Comparison of ENCODE assay signal across 7 mouse cellular contexts in the genomic region with DNA sequence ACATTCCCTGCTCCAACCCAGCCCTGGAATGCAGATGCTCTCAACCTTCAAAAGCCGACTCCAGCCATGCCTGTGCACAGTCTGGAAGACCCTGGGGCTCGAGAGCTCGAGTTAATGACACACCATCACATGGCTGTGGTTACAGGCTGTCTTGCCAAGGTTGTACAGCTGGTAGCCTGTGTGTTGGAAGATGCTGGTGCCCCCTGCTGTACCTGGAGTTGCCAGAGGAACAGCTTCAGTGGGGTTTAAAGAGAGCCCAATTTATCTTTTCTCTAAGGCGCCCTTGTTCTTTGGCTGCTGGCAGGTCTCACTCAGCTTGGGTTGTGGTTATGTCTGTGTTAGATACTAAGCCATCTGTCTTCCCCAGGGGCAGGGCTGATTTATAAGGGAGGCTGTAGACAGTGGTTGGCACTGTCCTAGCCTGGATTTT.
DNase-seq lines count a peak whose midpoint lies in the region.

No protein-coding gene starts in this region.

- intact Hi-C loops in left cerebral cortex, postnatal 10 days (cut with DNase I): loop anchor here (5.0 kb wide), 1 partner anchor 55 kb away; no protein-coding TSS in a partner anchor

- peak; percentile 5 to 24 for DNase-seq in CD8-positive naive resting alpha-beta T cell, adult 2 months (ENCODE audit: low read depth in 2 of 2, low spot score in 2 of 2)
- peak; percentile 19 for DNase-seq in T-cell, adult 2 months (ENCODE audit: low spot score)
- peak; percentile 25 to 42 for DNase-seq in frontal cortex, postnatal 14 days (ENCODE audit: low spot score in 2 of 2)
- DNase-seq in left cerebral cortex, postnatal 10 days (ENCODE audit: extremely low spot score in 1 of 2, low spot score in 2 of 2): peak; percentile 39 to 45
- peak; percentile 32 for DNase-seq in right cerebral cortex, postnatal 25 days
- DNase-seq in urinary bladder, postnatal 25 days (ENCODE audit: low spot score): no peak
- DNase-seq in spleen, postnatal 14 days (ENCODE audit: low spot score in 2 of 2): no peak

Comparison
In these comparisons a context has a peak if more than half of its experiments do, and no peak if none do; other contexts are left out.
1. DNase-seq: peak in CD8-positive naive resting alpha-beta T cell, adult 2 months (2 of 2), T-cell, adult 2 months (single experiment), frontal cortex, postnatal 14 days (2 of 2), left cerebral cortex, postnatal 10 days (2 of 2) and right cerebral cortex, postnatal 25 days (single experiment); none in urinary bladder, postnatal 25 days (single experiment) and spleen, postnatal 14 days (0 of 2).